Mouse (Mus musculus) gastrocnemius, postnatal 36 days (tissue): ENCODE data around the gene Sp2. TPM values are rescaled to one million over a fixed set of nuclear protein-coding genes. Genes with fewer than 3 reads are reported as not detected.

Source experiments
- DNase-seq, 2 experiments: peaks; one replicate each; pipeline ENCODE4 v3.0.0; 2022
- intact Hi-C: fragments of 180-260 bp; cut with DNase I; formaldehyde crosslinking; loops from one replicate; pipeline ENCODE4 v1.15.1; 2025
- long read RNA-seq, 2 experiments: library from polyadenylated mRNA; stranded (forward); transcript quantifications; one replicate each; pipeline ENCODE4 v2.0.0; 2021
- total RNA-seq, 2 experiments: library from RNA; stranded (reverse); gene quantifications; 2 replicates each; pipeline ENCODE4 v1.2.3; 2021

The Sp2 gene
- 10 to 100 TPM in 1 of 2 experiments, 1 to 10 TPM in 1; 8.6 to 12.5 TPM for total RNA-seq
- long read RNA-seq, experiment 1, partial matches to known transcripts: 4 of 7 reads
- long read RNA-seq, experiment 1, other reads (novel, unspliced or antisense): 3 of 7 reads
- long read RNA-seq, experiment 2, partial matches to known transcripts: 2 of 10 reads
- long read RNA-seq, experiment 2, other reads (novel, unspliced or antisense): 7 of 10 reads

GRCm38 (mm10) chr11:96982859-96983258 lies at the start of gene Sp2:
TSS of gene Sp2 (minus strand) at chr11:96982959.
- intact Hi-C loops: loop anchor here (5.0 kb wide), 1 partner anchor 99 kb away; no protein-coding TSS in a partner anchor
- no peak for DNase-seq

GRCm38 (mm10) chr11:97032499-97032898 lies 49.7 kb upstream of the Sp2 start:
- intact Hi-C loops: no loop called here
- no peak for DNase-seq

GRCm38 (mm10) chr11:97031977-97032376 lies 49.2 kb upstream of the Sp2 start:
- no peak for DNase-seq
- intact Hi-C loops: no loop called here

- DNase-seq: no peak
- intact Hi-C loops: no loop called here
These were observed 47.7 kb upstream of the Sp2 start for GRCm38 (mm10) chr11:97030426-97030825.

- intact Hi-C loops: no loop called here
- peak; percentile 69 to 84 for DNase-seq
These were observed 47.1 kb upstream of the Sp2 start, which contains the start of gene Scrn2 for GRCm38 (mm10) chr11:97029686-97030417. TSS of gene Scrn2 (plus strand) at chr11:97029938.

GRCm38 (mm10) chr11:97025721-97026344 lies 43.1 kb upstream of the Sp2 start:
- intact Hi-C loops: loop anchor here (2.0 kb wide), 1 partner anchor 107 kb away; no protein-coding TSS in a partner anchor
- peak; percentile 75 to 77 for DNase-seq

GRCm38 (mm10) chr11:97024977-97025376 lies 42.2 kb upstream of the Sp2 start:
- intact Hi-C loops: loop anchor here (2.0 kb wide), 1 partner anchor 106 kb away; no protein-coding TSS in a partner anchor
- DNase-seq: no peak

- intact Hi-C loops: loop anchor here (1.0 kb wide), 1 partner anchor 41 kb away; no protein-coding TSS in a partner anchor
- DNase-seq: peak; percentile 66 to 67
These were observed 39.2 kb upstream of the Sp2 start for GRCm38 (mm10) chr11:97021873-97022484.

- intact Hi-C loops: no loop called here
These were observed 38.5 kb upstream of the Sp2 start for GRCm38 (mm10) chr11:97021121-97021765.

GRCm38 (mm10) chr11:97019345-97019708 lies 36.6 kb upstream of the Sp2 start:
- intact Hi-C loops: no loop called here

More at GRCm38 (mm10) chr11:97021121-97021765, 38.5 kb upstream of the Sp2 start:
- DNase-seq: no peak

GRCm38 (mm10) chr11:97018583-97019344 lies 36.0 kb upstream of the Sp2 start:
- intact Hi-C loops: no loop called here

More at GRCm38 (mm10) chr11:97019345-97019708, 36.6 kb upstream of the Sp2 start:
- DNase-seq: no peak

GRCm38 (mm10) chr11:97017696-97018582 lies 35.2 kb upstream of the Sp2 start:
- DNase-seq: no peak
- intact Hi-C loops: no loop called here

More at GRCm38 (mm10) chr11:97018583-97019344, 36.0 kb upstream of the Sp2 start:
- no peak for DNase-seq

- DNase-seq: no peak
- intact Hi-C loops: no loop called here
These were observed 30.4 kb upstream of the Sp2 start, which contains the start of gene Sp6 for GRCm38 (mm10) chr11:97013121-97013670. TSS of gene Sp6 (plus strand) at chr11:97013394.

- intact Hi-C loops: no loop called here
- DNase-seq: no peak
These were observed 26.5 kb upstream of the Sp2 start for GRCm38 (mm10) chr11:97009198-97009790.

- intact Hi-C loops: no loop called here
- DNase-seq: no peak
These were observed 24.5 kb upstream of the Sp2 start for GRCm38 (mm10) chr11:97007093-97007794.

- intact Hi-C loops: no loop called here
These were observed 20.4 kb upstream of the Sp2 start for GRCm38 (mm10) chr11:97003170-97003569.

GRCm38 (mm10) chr11:96997380-96997956 lies 14.7 kb upstream of the Sp2 start:
- DNase-seq: peak in 1 of 2 experiments; percentile 39
- intact Hi-C loops: no loop called here

More at GRCm38 (mm10) chr11:97003170-97003569, 20.4 kb upstream of the Sp2 start:
- no peak for DNase-seq
